Mouse (Mus musculus): ENCODE measurements at regions not wholly inside any gene's neighbourhood (a gene's known extent, or its start where the extent isn't known, plus 50 kb on each side); places are given as distances from the start of the nearest gene placed in this dataset.

DNA sequence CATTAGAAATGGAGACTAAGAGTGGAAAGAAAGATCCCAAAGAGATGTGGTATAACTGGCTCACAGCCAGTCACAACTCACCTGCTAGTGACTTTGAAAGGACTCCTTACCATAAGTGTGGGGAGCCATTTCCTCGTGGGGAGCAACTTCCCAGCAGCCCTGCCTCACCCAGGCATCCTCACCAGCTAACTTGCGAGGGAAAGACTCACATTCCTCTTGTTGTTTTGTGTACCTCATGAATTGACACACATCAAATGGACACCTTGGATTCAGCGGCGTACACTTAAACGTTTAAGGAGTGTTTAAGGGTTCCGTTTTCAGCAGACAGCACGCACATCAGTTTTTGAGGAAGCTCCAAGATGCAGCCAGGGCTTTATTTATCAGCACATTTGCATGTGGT lies 154.0 kb downstream of the Cd83 start:
- TF ChIP-seq CTCF (IDR thresholded peaks at IDR 0.05; ENCODE audit: low read depth) (no peak), EP300 (IDR thresholded peaks at IDR 0.05; ENCODE audit: low read depth) (no peak)

Measured in heart, postnatal 0 days (tissue).